Mouse (Mus musculus): ENCODE results near the gene Sp140. TPM values are rescaled to one million over a fixed set of nuclear protein-coding genes. Genes with fewer than 3 reads are reported as not detected.

Gene Sp140
- polyA plus RNA-seq, 1 experiment: 87.5 TPM

- H3K27ac ChIP-seq (ENCODE audit: control insufficient read depth, insufficient read depth, low read depth, low read length, poor library complexity): no peak overlapping the region
- H3K4me1 ChIP-seq (ENCODE audit: control insufficient read depth, insufficient read depth, low read length): no peaks in the 10 kb centered on the region
- TF ChIP-seq CTCF (IDR thresholded peaks at IDR 0.05; ENCODE audit: control insufficient read depth, insufficient read depth, low read length): no peak
- no peak for TF ChIP-seq POLR2A (IDR thresholded peaks at IDR 0.05; ENCODE audit: borderline replicate concordance, control insufficient read depth, low read depth, low read length)
- no peak overlapping the region for H3K4me3 ChIP-seq (replicated peaks; ENCODE audit: control insufficient read depth, low read depth, low read length)
Observed at GRCm38 (mm10) chr1:85664266-85664665, 64.1 kb downstream of the Sp140 start.

- no peak overlapping the region for H3K27ac ChIP-seq (ENCODE audit: control insufficient read depth, insufficient read depth, low read depth, low read length, poor library complexity)
- no peaks in the 10 kb centered on the region for H3K4me1 ChIP-seq (ENCODE audit: control insufficient read depth, insufficient read depth, low read length)
- H3K4me3 ChIP-seq (replicated peaks; ENCODE audit: control insufficient read depth, low read depth, low read length): no peak overlapping the region
- TF ChIP-seq POLR2A (IDR thresholded peaks at IDR 0.05; ENCODE audit: borderline replicate concordance, control insufficient read depth, low read depth, low read length) (no peak), CTCF (IDR thresholded peaks at IDR 0.05; ENCODE audit: control insufficient read depth, insufficient read depth, low read length) (no peak)
- WGBS: 63% methylated on average over 4 of the region's 4 CpGs
Observed at GRCm38 (mm10) chr1:85680226-85680625, 80.0 kb downstream of the Sp140 start.

- no peak overlapping the region for H3K27ac ChIP-seq (ENCODE audit: control insufficient read depth, insufficient read depth, low read depth, low read length, poor library complexity)
- WGBS: 77% methylated on average over 5 of the region's 5 CpGs
- H3K4me1 ChIP-seq (ENCODE audit: control insufficient read depth, insufficient read depth, low read length): peaks cover 2% of the 10 kb centered on the region; the same call in 1 of the 2 replicates
- no peak overlapping the region for H3K4me3 ChIP-seq (replicated peaks; ENCODE audit: control insufficient read depth, low read depth, low read length)
- no peak for TF ChIP-seq CTCF (IDR thresholded peaks at IDR 0.05; ENCODE audit: control insufficient read depth, insufficient read depth, low read length)
Observed at GRCm38 (mm10) chr1:85686666-85687065, 86.5 kb downstream of the Sp140 start.

GRCm38 (mm10) chr1:85687346-85687745, 87.2 kb downstream of the Sp140 start:
- peaks cover 2% of the 10 kb centered on the region; the same call in 1 of the 2 replicates for H3K4me1 ChIP-seq (ENCODE audit: control insufficient read depth, insufficient read depth, low read length)
- WGBS: 8% methylated on average over 5 of the region's 5 CpGs
- peak overlapping the region; percentile 18; the same call in 1 of the 2 replicates for H3K27ac ChIP-seq (ENCODE audit: control insufficient read depth, insufficient read depth, low read depth, low read length, poor library complexity)
- TF ChIP-seq CTCF (IDR thresholded peaks at IDR 0.05; ENCODE audit: control insufficient read depth, insufficient read depth, low read length) (no peak), POLR2A (IDR thresholded peaks at IDR 0.05; ENCODE audit: borderline replicate concordance, control insufficient read depth, low read depth, low read length) (no peak)
- no peak overlapping the region for H3K4me3 ChIP-seq (replicated peaks; ENCODE audit: control insufficient read depth, low read depth, low read length)

GRCm38 (mm10) chr1:85690544-85690943, 90.4 kb downstream of the Sp140 start:
- peaks cover 2% of the 10 kb centered on the region; the same call in 1 of the 2 replicates for H3K4me1 ChIP-seq (ENCODE audit: control insufficient read depth, insufficient read depth, low read length)
- no peak overlapping the region for H3K4me3 ChIP-seq (replicated peaks; ENCODE audit: control insufficient read depth, low read depth, low read length)
- TF ChIP-seq POLR2A (IDR thresholded peaks at IDR 0.05; ENCODE audit: borderline replicate concordance, control insufficient read depth, low read depth, low read length) (no peak), CTCF (IDR thresholded peaks at IDR 0.05; ENCODE audit: control insufficient read depth, insufficient read depth, low read length) (no peak)
- WGBS: 56% methylated on average over 3 of the region's 3 CpGs
- no peak overlapping the region for H3K27ac ChIP-seq (ENCODE audit: control insufficient read depth, insufficient read depth, low read depth, low read length, poor library complexity)

GRCm38 (mm10) chr1:85692281-85692680, 92.1 kb downstream of the Sp140 start:
- peaks cover 2% of the 10 kb centered on the region; the same call in 1 of the 2 replicates for H3K4me1 ChIP-seq (ENCODE audit: control insufficient read depth, insufficient read depth, low read length)
- TF ChIP-seq CTCF (IDR thresholded peaks at IDR 0.05; ENCODE audit: control insufficient read depth, insufficient read depth, low read length) (no peak), POLR2A (IDR thresholded peaks at IDR 0.05; ENCODE audit: borderline replicate concordance, control insufficient read depth, low read depth, low read length) (no peak)
- 63% methylated on average over 1 of the region's 1 CpGs for WGBS
- no peak overlapping the region for H3K27ac ChIP-seq (ENCODE audit: control insufficient read depth, insufficient read depth, low read depth, low read length, poor library complexity)
- no peak overlapping the region for H3K4me3 ChIP-seq (replicated peaks; ENCODE audit: control insufficient read depth, low read depth, low read length)

GRCm38 (mm10) chr1:85693280-85693679, 93.1 kb downstream of the Sp140 start:
- H3K27ac ChIP-seq (ENCODE audit: control insufficient read depth, insufficient read depth, low read depth, low read length, poor library complexity): no peak overlapping the region
- H3K4me3 ChIP-seq (replicated peaks; ENCODE audit: control insufficient read depth, low read depth, low read length): no peak overlapping the region
- TF ChIP-seq CTCF (IDR thresholded peaks at IDR 0.05; ENCODE audit: control insufficient read depth, insufficient read depth, low read length): no peak
- no peak for TF ChIP-seq POLR2A (IDR thresholded peaks at IDR 0.05; ENCODE audit: borderline replicate concordance, control insufficient read depth, low read depth, low read length)
- H3K4me1 ChIP-seq (ENCODE audit: control insufficient read depth, insufficient read depth, low read length): peaks cover 1% of the 10 kb centered on the region
- 68% methylated on average over 3 of the region's 3 CpGs for WGBS

Other genes with a start within 250 kb of the Sp140 start
- 2.4 TPM in 1 of 2 replicates, not detected in the other for gene G530012D18Rik, start 24.7 kb upstream of the Sp140 start, polyA plus RNA-seq (2011; ENCODE audit: insufficient read depth, insufficient read length, low replicate concordance, missing spikeins)
- gene Sp110, start 1.6 kb upstream of the Sp140 start, polyA plus RNA-seq (2011; ENCODE audit: insufficient read depth, insufficient read length, low replicate concordance, missing spikeins): 41.5 and 75.9 TPM in 2 replicates
- 107 and 147 TPM in 2 replicates for gene Sp100, start 49.6 kb downstream of the Sp140 start, polyA plus RNA-seq (2011; ENCODE audit: insufficient read depth, insufficient read length, low replicate concordance, missing spikeins)
- gene A630001G21Rik, start 178.3 kb downstream of the Sp140 start, polyA plus RNA-seq (2011; ENCODE audit: insufficient read depth, insufficient read length, low replicate concordance, missing spikeins): 28.7 and 60.7 TPM in 2 replicates
- gene Cab39, start 193.1 kb downstream of the Sp140 start, polyA plus RNA-seq (2011; ENCODE audit: insufficient read depth, insufficient read length, low replicate concordance, missing spikeins): 22.7 and 25.7 TPM in 2 replicates